Mouse (Mus musculus): ENCODE results near the gene Ppp1r15b.

- TF ChIP-seq CTCF (IDR thresholded peaks at IDR 0.05; ENCODE audit: extremely low read depth, insufficient read depth, insufficient read length, insufficient replicate concordance) (peak; percentile 83; the same call in 1 of the 2 replicates), POLR2A (IDR thresholded peaks at IDR 0.05; ENCODE audit: low read depth, low read length) (no peak)
Measured at GRCm38 (mm10) chr1:133177480-133178172, 46.7 kb downstream of the Ppp1r15b start.

Data from spleen, adult 2 months (tissue).